Mouse (Mus musculus) testis, adult 2 months (tissue): ENCODE data around the gene Sorbs1. TPM values are rescaled to one million over a fixed set of nuclear protein-coding genes. Genes with fewer than 3 reads are reported as not detected.

ENCODE experiments used
- H3K27ac ChIP-seq: fragments of 200-500 bp; 2 replicates; pipeline ENCODE4 v1.5.1; 2012; ENCODE audit warnings: low read depth, low read length; ENCODE audit not compliant: control insufficient read depth, insufficient read depth
- H3K27me3 ChIP-seq: fragments of 200-500 bp; 2 replicates; pipeline ENCODE4 v1.6.1; 2012; ENCODE audit warnings: mild to moderate bottlenecking, low read length, moderate library complexity; ENCODE audit not compliant: control insufficient read depth, insufficient read depth
- H3K36me3 ChIP-seq: fragments of 200-500 bp; 2 replicates; pipeline ENCODE4 v1.6.1; 2012; ENCODE audit warnings: mild to moderate bottlenecking, low read length; ENCODE audit not compliant: control insufficient read depth, insufficient read depth
- H3K4me1 ChIP-seq: fragments of 200-500 bp; 2 replicates; pipeline ENCODE4 v1.6.1; 2012; ENCODE audit warnings: low read length; ENCODE audit not compliant: control insufficient read depth, insufficient read depth
- H3K4me3 ChIP-seq: fragments of 200-500 bp; 2 replicates; pipeline ENCODE4 v1.5.1; 2012; ENCODE audit warnings: low read depth, mild to moderate bottlenecking, low read length, moderate library complexity, mixed read lengths; ENCODE audit not compliant: control insufficient read depth
- CTCF ChIP-seq: fragments of 200-500 bp; IDR thresholded peaks from 2 replicates; pipeline ENCODE4 v1.5.1; 2012; ENCODE audit warnings: low read depth, mild to moderate bottlenecking, inconsistent platforms, low read length, moderate library complexity; ENCODE audit not compliant: control insufficient read depth, insufficient read depth, insufficient replicate concordance
- POLR2A ChIP-seq: fragments of 200-500 bp; IDR thresholded peaks from 2 replicates; pipeline ENCODE4 v1.6.1; 2012; ENCODE audit warnings: low read depth, mild to moderate bottlenecking, inconsistent platforms, low read length, moderate library complexity; ENCODE audit not compliant: control insufficient read depth
- polyA plus RNA-seq: library from polyadenylated mRNA; depleted of rRNA; stranded (reverse); fragments of >200 nt; gene quantifications from 2 replicates; pipeline ENCODE4 v1.2.3, GENCODE M21; 2012

The Sorbs1 gene
- polyA plus RNA-seq, 1 experiment: 13.0 TPM

GRCm38 (mm10) chr19:40298574-40298973 is 215.0 kb downstream of the Sorbs1 start:
- Histone ChIP-seq H3K27me3 (no peaks in the 10 kb centered on the region), H3K27ac (no peak overlapping the region), H3K4me3 (no peak overlapping the region), H3K4me1 (no peaks in the 10 kb centered on the region), H3K36me3 (no peaks in the 10 kb centered on the region)
- no peak for TF ChIP-seq CTCF
- no peak for TF ChIP-seq POLR2A

- Histone ChIP-seq H3K4me3 (no peak overlapping the region), H3K27me3 (no peaks in the 10 kb centered on the region), H3K27ac (no peak overlapping the region; the same call in 1 of the 2 replicates), H3K4me1 (no peaks in the 10 kb centered on the region), H3K36me3 (no peaks in the 10 kb centered on the region)
- TF ChIP-seq CTCF: no peak
- TF ChIP-seq POLR2A: no peak
These were observed 215.8 kb downstream of the Sorbs1 start for GRCm38 (mm10) chr19:40297798-40298144.

GRCm38 (mm10) chr19:40297078-40297797 is 216.3 kb downstream of the Sorbs1 start:
- H3K4me1 ChIP-seq: no peaks in the 10 kb centered on the region
- TF ChIP-seq POLR2A: no peak
- no peak for TF ChIP-seq CTCF
- H3K27ac ChIP-seq: peak overlapping the region; percentile 40
- H3K4me3 ChIP-seq: no peak overlapping the region
- no peaks in the 10 kb centered on the region for H3K27me3 ChIP-seq
- no peaks in the 10 kb centered on the region for H3K36me3 ChIP-seq

GRCm38 (mm10) chr19:40294231-40294630 is 219.3 kb downstream of the Sorbs1 start:
- no peak overlapping the region for H3K27ac ChIP-seq
- TF ChIP-seq POLR2A (no peak), CTCF (no peak)
- H3K36me3 ChIP-seq: no peaks in the 10 kb centered on the region
- H3K4me1 ChIP-seq: no peaks in the 10 kb centered on the region
- no peak overlapping the region for H3K4me3 ChIP-seq
- H3K27me3 ChIP-seq: no peaks in the 10 kb centered on the region

- Histone ChIP-seq H3K27me3 (no peaks in the 10 kb centered on the region), H3K4me3 (no peak overlapping the region), H3K36me3 (no peaks in the 10 kb centered on the region), H3K27ac (no peak overlapping the region), H3K4me1 (no peaks in the 10 kb centered on the region)
- TF ChIP-seq POLR2A: no peak
- TF ChIP-seq CTCF: no peak
These were observed 219.8 kb downstream of the Sorbs1 start for GRCm38 (mm10) chr19:40293791-40294190.

- H3K4me1 ChIP-seq: no peaks in the 10 kb centered on the region
- no peak overlapping the region for H3K4me3 ChIP-seq
- no peak for TF ChIP-seq POLR2A
- TF ChIP-seq CTCF: no peak
- no peaks in the 10 kb centered on the region for H3K36me3 ChIP-seq
- no peak overlapping the region for H3K27ac ChIP-seq
- no peaks in the 10 kb centered on the region for H3K27me3 ChIP-seq
These were observed 223.4 kb downstream of the Sorbs1 start for GRCm38 (mm10) chr19:40290099-40290724.

- no peak for TF ChIP-seq CTCF
These were observed 225.2 kb downstream of the Sorbs1 start for GRCm38 (mm10) chr19:40288415-40288814.

More at GRCm38 (mm10) chr19:40288415-40288814, 225.2 kb downstream of the Sorbs1 start:
- Histone ChIP-seq H3K27ac (no peak overlapping the region), H3K36me3 (no peaks in the 10 kb centered on the region), H3K4me3 (no peak overlapping the region), H3K4me1 (no peaks in the 10 kb centered on the region), H3K27me3 (no peaks in the 10 kb centered on the region)
